Mouse (Mus musculus) NIH3T3 (cell line): ENCODE measurements around the gene Cdk6.
A peak's percentile ranks its signal among the peaks of the same experiment; 100 is the strongest.
"Not testable (repeated sequence)": the region's sequence is repeated elsewhere in the genome, so short reads cannot be mapped to it uniquely, and the experiment has no call there.

Experiments used
- DNase-seq: peaks from one replicate; pipeline ENCODE4 v3.0.0-alpha.2; 2012; ENCODE audit warnings: low read depth

Gene Cdk6

DNA sequence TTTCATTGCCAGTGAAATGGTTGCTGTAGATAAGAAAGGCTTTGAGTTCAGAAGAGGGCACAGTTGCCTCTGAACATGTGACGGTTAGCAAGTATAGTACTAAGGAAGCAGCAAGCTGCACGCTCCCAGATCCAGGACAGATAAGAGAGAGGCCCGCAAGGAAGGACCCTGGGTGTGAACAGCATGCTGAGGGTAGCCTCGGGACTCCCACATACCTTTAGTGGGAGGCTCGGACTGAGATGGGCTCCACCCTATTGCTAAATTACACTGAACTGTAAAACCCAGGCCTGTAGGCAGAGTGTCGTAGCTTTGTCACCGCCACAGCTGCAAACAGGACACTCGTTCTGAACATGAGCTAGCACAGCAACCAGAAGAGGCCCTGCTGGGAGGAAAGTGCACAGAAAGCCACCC is 173.6 kb downstream of the Cdk6 start:
- no peak for DNase-seq

DNA sequence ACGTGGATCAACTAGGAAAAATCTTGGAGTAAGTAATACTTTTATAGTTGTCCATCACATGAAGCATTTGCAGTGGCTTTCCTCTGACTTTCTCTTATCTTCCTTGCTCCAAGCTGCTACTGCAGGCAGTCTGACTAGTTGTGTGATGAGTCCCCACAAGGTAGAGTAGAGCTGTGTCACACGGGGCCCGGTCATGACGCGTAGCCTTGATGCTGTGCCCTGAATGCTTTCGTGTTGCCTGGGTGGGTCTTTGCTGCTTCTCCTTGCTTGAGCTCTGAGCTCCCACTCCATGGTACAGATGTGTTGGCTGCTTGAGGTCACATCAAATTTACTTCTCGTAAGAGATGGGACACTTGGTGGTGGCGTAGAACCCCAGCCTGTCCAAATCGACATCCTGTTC is 174.2 kb downstream of the Cdk6 start:
- DNase-seq: no peak

DNA sequence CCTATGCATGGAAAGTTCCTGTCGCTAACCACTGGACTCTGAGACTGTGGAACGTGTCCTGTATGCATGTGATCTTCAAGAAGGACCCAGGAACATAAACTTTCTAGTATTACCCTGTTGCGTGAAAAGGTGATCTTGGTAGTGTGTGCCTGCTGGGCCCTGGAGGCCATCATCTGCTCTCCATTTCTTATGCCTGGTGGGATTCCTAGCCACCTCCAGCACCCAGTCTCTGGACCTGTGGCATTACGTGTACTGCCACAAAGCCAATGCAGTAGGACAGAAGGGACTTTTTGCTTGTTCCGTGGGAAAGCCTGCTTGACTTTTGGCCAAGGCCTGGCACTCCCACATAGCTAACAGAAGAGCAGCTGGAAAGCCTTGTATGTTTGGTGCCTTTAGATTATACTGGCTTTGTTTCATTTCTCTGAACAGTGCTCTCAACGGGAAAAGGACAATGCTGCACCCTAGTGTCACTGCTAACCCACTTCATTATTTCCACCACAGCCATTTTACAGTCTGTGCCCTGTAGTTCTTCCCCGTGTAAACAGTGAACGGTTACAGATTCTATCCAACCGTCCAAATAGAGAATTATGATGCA is 175.3 kb downstream of the Cdk6 start:
- peak; percentile 71 for DNase-seq

DNA sequence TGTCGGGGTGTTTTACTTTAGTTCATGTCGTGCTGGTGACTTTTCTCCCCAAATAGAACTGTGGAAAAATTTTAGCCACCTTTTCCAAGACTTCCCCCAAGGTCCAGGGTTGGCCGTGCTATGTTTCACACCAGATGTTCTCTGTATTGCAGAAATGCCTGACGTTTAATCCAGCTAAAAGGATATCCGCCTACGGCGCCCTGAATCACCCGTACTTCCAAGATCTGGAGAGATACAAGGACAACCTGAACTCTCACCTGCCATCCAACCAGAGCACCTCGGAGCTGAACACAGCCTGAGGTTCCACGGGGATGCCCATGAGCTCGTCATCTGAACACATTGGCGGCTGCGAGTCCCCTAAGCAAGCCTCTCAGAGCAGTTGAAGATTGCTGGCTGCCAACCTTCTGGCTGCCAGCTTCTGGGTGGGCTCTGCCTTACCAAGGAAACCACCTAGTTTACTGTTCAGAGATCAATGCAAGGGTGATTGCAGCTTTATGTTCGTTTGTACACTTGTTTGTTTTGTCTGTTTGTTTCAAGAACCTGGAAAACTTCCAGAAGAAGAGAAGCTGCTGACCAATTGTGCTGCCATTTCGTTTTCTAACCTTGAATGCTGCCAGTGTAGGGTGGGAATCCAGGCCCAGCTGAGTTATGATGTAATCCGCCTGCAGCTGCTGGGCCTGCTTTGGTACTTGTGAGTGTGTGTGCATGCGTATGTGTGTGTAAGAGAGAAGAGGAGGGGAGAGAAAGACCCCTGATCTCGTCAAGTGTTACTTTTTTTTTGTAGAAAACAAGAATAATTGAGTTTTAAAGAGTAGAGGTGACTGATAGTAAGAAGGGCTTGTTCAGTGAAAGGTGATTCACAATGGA is 179.4 kb downstream of the Cdk6 start:
- DNase-seq: no peak

DNA sequence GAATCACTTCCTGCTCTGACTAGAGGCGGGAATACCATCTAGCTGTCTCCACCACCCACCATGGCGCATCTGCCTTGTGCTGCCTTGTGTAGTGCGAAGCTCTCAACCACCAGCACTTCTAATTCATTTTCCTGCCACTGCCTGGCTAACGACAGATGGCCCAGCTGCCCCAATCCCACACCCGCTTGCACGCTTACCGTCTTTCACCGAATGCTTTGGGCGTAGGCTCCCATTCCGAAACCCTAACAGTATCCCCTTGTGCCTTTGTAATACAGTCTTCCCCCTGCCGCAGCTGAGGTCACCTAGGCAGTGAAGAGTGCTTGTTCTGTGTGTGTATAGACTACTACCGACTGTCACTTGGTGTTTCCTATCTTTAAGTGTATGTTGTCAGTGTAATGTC is 180.5 kb downstream of the Cdk6 start:
- DNase-seq: no peak

DNA sequence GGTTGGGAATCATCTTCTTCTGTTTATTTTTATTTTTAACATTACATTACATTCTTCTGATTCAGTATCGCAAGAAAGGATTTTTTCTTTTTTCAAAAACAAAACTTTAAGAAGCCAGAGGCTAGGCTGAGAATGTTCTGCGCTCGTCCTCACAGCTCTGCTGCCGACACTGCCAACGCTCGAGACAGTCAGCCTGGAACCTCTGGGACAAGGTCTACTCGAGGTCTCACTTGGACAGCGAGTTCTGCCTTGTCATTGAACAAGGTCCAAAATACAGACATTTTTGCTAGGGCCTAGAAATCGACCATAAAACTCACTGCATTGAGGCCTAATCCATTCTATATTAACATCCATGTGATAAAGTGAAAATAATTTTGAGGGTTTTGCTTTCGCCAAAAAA is 181.5 kb downstream of the Cdk6 start:
- no peak for DNase-seq

DNA sequence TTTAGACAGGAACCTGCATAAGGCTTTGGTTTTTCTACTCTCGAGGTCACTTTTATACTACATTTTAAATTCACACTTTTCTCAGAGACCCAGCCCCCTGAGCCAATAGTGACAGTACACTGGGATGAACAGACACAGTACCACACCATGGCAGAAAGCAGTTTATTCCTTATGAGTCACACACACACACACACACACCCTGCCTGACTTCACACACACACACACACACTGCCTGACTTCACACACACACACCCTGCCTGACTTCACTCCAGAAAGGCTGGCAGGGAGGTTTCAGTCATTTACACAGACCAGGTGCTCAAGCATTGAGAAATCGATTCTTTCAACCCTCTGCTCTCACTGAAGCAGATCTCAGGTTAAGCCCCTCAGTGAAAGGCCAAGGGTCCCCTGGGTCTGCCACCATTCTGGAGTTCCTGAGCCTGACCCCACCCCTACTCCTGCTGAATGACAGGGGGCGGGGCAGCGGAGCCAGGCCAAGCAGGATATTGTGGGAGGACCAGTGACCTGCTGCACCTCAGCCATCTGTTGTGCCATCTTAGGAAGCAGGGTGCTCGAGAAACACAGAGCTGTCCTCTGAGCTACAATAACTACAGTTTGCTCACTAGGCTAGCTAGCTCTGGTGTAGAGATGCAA is 185.9 kb downstream of the Cdk6 start:
- DNase-seq: peak; percentile 28

DNA sequence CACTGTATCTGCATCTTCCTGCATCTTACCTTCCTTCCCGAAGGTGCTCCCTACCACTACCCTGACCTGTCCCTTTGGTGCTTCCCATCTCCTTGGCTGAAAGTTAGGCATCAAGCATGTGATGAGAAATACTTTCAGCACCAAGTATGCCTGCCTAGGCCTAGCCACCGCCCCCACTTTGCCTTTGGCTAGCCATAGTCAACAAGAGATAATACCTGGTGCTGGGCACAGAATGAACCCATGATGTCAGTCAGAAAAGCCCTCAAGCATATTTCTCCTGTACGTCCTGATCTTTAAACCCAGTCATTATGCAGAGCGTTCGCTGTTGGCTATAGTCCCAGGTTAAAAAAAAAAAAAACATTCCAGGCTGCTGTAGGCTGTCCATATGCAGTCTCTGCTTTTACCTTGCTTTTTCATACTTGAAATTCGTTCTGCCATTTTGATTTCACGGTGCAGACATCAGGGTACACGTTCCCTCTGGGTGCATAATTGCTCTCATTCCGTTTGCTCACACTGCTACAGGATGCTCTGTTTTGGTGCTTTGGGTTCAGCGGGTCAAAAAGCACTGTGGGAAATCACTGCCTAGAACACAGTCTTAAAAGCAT is 188.4 kb downstream of the Cdk6 start:
- DNase-seq: no peak

DNA sequence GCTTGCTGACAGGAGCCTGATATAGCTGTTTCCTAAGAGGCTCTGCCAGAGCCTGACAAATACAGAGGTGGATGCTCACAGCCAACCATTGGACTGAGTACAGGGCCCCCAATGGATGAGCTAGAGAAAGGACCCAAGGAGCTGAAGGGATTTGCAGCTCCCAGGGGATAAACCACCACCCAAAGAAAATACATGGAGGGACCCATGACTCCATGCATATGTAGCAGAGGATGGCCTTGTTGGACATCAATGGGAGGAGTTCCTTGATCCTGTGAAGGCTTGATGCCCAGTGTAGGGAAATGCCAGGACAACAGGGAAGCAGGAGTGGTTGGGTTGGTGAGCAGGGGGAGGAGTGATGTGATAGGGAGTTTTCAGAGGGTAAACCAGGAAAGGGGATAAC is 190.8 kb downstream of the Cdk6 start:
- not testable (repeated sequence) for DNase-seq

DNA sequence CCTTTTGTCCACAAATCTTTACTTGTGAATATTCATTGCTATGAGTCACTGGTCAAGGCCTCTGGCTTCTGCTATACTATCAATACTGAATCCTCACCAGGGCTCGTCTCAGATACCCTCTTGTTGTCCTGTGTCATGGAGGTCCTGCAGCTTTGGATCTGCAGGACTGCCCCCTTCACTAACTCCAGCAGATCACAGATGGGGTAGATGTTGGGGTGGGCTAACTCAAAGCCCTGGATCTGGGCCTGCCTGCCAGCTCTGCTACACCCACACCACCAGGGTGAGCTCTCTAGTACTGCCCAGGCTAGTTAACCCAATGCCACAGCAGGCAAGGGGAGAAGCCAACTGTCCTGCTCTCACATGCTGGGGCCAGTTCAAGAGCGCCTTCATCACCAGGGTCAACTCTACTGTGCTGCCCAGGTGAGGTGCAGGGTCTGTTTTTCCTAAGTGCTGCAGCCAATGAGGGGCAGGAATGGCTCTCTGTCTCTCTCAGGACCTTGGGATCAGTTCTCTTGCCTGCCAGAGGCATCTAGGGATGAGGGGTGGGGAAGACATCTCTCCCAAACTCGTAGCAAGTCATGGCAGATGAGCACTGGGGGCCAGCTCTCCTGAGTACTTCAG is 195.4 kb downstream of the Cdk6 start:
- no peak for DNase-seq

DNA sequence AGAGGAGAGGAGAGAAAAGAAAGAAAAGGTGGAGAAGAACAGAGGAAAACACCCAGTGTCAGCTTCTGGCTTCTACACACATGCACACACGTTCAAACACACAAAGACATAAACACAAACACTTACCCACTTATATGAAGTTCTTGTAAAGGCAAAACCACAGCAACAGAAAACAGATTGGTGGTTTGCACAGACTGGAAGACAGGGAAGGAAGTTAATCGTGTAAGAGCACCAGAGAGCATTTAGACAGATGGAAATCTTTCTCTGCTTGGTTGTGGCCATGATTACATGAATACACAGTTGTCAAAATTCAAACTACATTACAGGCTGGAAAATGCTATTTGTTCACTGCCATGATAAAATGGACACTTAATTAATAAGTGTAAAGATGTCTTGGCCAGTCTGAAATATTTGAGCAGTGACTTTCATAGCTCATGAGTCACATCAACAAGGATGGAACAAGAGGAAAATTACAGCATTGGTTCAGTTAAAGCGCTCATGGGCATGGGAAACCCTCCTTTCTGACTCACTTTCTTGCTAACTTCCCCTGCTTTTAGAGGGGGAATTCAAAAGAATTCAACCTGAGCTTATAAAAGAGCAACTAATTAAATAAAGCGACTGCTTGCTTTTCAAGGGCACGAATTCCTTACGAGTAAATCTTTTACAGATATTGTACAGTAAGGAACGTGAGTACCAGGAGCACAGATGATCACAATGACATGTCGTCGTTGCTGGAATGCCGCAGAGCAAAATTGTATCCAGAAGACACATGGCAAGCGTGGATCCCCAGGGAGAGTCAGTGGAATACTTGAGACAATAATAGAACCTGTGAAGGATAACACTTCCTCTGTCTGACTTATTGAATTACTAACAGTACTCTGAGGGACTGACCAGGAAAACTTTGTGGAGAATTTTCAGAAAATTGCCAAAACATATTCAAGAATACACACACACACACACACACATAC is 197.5 kb downstream of the Cdk6 start:
- DNase-seq: peak; percentile 68

DNA sequence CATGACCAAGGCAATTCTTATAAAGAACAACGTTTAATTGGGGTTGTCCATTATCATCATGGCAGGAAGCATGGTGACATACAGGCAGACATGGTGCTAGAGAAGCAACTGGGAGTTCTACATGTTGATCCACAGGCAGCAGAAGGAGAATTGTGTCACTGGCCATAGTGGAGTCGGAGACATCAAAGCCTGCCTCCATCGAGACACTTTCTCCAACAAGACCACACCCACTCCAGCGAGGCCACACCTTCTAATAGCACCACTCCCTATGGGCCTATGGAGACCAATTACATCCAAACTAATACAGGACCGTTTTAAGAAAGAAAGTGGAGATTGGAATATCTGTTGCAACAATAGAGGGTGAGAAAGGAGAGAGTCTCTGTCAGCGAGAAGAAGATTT is 200.6 kb downstream of the Cdk6 start:
- DNase-seq: no peak

DNA sequence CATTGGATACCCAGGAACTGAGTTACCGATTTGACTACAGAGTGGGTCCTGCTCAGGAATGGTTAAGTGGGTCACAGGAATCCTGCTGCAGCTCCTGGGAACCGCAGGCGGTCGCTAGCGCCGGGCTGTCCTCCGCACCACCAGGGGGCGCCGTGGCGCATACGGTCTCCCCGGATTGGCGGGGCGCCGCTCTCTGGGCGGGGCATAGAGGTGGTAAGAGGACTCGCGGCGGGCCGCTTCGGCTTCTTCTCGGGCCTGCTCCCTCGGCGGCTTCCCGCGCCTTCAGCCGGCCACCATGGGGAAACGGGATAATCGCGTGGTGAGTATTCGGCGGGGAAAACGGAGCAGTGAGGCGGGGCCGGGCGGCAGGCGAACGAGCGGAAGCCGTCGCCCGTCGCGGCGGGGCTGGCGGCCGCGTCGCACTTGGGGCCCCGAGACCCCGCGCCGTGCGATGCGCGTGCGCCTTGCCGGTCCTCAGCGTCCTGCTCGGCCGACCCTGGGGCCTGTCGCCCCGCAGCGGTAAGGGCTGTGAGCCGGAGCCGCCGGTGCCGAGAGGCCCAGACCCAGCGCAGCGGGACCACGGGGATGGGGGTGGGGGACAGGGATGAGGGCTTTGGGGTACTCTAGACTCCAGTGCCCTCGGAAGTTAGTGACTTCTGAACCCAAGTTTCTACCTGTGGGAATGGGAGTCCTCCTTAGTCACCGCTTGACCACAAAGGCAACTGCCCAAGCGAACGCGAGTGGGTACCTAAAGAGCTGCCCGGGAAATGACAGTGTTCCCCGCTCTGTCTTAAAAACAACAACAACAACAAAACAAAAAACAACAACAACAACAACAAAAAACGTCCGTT is 202.6 kb downstream of the Cdk6 start, which contains the start of gene Fam133b:
Gene Fam133b (plus strand): TSS at position 205 of the 851 bp plus-strand sequence.
- peak; percentile 97 for DNase-seq

DNA sequence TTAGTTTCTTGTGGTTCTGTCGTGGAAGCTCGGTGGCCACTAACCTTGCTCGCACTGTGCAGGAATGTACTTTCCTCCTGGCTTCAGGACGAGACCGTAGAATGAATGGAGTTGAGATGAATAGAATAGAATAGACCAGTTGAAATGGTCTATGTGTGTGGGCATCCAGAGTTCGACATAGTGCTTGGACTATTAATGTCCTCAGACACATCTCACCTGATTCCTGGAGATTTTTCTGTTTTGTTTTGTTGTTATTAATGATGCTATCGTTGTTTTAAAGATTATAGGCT is 203.1 kb downstream of the Cdk6 start:
- no peak for DNase-seq

DNA sequence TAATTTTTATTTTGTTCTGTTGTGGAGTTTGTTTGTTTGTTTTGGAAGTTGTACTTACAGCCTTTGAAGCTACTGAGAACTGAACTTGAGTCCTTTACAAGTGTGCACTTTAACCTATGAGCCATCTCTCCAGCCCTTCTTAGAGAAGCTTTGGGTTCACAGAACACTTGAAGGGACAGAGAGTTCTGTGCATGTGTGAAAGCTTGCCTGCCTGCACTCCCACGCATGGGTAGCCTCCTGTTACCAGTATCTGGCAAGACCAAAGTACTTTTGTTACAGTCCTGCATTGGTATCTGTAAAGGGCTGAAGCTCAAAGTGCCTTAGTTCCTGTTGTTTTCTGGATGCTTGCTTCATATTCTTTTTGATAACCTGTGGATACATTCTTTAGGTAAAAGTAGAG is 204.9 kb downstream of the Cdk6 start:
- no peak for DNase-seq

DNA sequence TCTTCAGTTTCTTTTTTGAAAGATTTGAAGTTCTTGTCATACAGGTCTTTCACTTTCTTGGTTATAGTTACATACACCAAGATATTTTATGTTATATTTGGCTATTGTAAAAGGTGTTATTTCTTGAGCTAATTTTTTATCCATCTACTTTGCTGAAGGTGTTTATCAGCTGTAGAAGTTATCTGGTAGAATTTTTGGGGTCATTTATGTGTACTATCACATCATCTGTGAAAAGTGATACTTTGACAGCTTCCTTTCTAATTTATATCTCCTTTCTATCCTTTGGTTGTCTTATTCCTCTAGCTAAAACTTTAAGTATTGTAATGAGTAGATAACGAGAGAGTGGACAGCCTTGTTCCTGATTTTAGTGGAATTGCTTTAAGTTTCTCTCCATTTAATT is 210.2 kb downstream of the Cdk6 start:
- no peak for DNase-seq

DNA sequence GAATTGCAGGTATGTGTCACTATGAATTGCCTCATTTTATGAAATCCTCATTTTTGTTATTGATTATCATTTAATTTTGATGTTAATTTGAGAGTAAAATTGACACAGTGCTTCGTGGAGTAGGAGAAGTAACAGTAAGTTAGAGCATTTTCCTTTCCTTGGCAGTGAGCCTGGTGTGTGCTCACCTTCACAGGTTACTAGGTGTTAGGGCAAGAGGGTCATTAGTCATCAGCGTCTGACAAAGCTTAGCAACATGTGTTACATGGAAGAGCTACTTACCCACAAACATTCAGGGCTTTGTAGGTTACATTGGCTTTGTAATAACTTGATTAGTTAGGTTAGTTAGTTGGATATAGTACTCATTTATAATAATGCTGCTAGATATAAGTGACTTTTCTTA is 212.9 kb downstream of the Cdk6 start:
- DNase-seq: no peak

DNA sequence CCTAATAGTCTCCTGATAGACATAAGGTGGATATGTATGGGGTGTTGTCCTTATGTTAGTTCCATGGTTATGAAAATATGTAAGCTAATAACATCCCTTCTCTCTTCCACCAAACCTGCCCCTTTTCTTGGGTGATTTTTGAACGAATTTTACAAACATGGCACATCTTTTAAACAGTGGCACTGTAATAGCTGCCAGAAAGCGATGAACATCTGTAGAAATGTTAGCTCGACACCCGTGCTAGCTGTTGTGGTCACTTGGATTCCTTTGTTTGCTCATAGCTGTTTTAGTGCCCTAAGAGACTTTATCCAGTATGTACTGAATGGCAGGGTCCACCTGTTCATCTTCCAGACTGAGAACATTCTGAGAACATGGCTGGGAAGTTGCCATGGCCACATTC is 230.0 kb downstream of the Cdk6 start, which contains the start of gene 1700109H08Rik:
Gene 1700109H08Rik (plus strand): TSS at position 301 of the 400 bp plus-strand sequence.
- DNase-seq: no peak

DNA sequence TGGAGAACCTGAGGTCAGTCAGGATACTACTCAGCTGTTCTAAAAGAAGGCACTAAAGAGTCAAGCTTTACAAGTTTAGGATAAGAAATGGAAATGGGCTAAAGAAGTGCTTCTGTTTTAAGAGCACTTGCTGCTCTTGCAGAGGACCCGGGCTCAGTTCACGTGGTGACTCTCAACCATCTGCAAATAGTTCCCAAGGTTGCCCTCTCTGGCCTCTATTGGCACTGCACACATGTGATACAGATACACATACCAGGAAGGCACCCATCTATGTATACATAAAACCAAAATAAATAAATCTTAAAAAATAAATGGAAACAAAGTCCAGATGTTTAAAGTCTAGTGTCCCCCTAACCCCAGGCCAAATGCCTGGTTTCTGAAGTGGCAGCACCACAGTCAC is 233.5 kb downstream of the Cdk6 start:
- no peak for DNase-seq

DNA sequence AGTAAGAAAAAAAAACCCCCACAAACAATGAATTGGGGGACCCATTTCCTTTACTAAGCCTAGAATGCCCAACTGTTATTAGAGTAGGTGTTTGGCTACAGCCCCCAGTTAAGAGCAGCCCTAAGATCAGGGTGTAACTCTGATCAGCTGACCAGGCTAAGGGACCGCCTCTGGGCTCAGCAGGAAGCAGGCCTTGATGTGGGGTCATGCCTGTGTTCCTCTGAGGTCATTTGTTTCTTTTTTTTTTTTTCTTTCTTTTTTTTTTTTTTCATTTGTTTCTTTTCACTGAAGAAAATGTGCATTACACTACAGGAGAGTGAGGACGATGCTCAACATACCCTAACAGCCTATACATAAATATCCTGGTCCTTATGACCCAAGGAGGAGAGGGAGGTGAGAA is 236.7 kb downstream of the Cdk6 start:
- DNase-seq: no peak
